Mouse (Mus musculus) MEL-GATA-1-ER (cell line): ENCODE data around the gene Cutal.
"Not testable (repeated sequence)": the region's sequence is repeated elsewhere in the genome, so short reads cannot be mapped to it uniquely, and the experiment has no call there.

Experiments used
- DNase-seq: peaks from one replicate; pipeline ENCODE4 v3.0.0-alpha.2; 2012; ENCODE audit warnings: low read depth; ENCODE audit errors: extremely low read depth

Cutal gene

DNA sequence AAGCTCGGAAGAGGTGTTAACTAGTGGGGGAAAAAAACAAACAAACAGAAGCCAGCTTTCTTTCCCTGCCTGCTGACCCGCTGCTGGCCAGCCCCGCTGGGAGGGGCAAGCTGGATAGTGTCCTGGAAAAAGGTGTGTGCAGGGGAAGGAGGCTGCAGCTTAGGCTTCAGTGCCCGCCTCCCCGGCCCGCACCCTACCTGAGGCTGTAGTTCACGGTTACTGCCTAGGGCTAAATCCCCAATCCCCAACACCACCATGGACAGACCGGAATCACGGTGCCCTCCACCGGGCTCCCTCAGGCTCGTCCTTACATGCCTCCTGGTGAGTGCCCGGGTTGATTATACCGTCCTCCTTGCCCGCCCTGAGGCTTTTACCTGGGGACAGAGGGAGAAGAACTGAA, at the start of gene Cutal:
Gene Cutal (plus strand): TSS at position 126 of the 400 bp plus-strand sequence.
- no peak for DNase-seq

DNA sequence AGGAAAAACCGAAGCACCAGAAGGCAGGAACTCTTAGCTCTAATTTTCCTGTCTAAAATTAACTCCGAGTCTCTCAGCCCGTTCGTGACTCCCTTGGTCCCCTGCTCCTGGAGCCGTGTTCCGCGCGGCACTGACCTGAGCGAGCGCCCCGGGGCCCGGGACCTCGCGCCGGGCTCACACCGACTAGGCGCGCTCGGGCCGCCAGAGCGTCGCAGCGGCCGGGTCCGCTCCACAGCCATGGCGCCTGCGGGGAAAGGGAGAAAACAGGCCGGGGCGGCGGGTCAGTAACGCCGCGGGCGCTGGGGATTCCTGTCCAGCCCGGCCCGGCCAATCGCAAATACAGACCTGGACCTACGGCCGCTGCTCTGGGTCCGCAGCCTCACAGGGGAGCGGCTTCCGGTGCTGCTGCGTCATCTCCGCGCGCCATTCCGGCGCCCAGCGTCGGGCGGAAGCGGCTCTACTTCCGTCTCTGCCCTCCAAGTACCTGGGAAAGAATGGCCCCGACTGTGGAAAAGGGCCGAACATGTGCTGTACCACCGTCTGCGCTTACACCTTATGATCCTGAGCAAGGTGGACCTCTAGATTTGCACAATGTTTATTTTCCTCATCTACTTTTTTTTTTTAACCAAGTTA, 48.3 kb upstream of the Cutal start, which contains the start of gene Fbxw2:
Gene Fbxw2 (minus strand): TSS at position 485 of the 633 bp plus-strand sequence.
- DNase-seq, result peak; percentile 88

DNA sequence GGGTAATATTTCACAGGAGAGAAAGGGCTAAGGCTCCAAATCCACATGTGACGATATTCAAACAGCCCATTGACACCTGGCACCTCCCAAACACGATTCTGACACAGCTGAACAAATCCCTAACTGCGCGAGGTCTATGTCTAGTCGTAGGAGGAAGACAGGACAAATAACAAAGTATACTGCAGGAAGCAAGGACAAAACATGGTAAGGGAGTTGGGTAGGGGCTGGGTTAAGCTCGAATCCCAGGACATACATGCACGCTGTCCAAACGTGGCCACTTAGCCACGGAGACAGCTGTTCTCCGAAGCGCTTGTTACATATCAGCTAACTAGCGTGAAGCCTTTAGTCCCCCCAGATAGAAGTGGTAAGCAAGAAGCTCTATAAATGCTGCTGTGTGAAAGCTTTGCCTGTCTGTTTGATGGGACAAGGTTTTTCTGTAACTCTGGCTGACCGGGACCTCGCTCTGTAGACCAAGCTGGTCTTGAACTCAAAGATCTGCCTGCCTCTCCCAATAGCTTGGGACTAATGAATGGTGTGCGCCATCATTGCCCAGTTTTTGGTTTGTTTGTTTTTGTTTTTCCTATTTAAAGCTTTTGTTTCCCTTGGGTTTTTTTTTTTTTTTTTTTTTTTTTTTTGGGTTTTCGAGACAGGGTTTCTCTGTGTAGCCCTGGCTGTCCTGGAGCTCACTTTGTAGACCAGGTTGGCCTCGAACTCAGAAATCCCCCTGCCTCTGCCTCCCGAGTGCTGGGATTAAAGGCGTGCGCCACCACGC, 47.5 kb upstream of the Cutal start:
- DNase-seq, result no peak

DNA sequence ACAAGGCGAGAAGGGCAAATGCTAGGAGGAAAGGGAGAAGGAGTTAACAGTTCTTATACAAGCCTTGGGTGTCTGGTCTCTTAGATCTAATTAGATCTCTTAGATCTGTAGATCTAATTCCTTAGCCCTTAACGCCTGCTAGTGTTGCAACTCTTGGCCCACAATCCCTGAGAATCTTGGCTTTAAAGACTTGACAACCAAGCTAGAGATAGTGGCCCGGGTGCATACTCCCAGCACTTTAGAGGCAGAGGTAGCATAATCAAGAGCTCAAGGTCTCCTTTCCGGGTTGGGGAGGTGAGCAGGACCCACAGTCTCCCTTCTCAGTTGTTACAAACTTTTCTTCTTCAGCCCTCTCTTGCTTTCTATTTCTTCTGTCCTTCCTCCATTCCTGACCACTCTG, 46.6 kb upstream of the Cutal start:
- no peak for DNase-seq

DNA sequence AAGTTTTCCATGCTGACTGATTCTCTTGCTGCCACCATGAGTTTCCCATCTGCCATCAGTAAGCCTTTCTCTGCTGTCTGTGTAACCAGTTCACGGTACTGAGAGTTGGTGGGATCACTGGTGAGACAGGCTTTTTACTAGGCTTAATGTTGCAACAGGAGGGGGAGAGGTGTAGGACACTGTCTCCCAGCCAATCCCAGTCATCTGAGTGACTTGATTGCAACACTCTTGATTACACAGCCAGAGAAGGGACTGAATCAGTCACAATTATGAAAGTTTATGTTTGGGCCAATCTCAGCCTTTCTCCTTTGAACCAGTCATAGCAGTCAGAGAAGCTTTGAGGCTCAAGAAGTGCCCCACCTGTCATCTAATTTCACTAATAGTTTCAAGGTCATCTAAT, 46.2 kb upstream of the Cutal start:
- no peak for DNase-seq

DNA sequence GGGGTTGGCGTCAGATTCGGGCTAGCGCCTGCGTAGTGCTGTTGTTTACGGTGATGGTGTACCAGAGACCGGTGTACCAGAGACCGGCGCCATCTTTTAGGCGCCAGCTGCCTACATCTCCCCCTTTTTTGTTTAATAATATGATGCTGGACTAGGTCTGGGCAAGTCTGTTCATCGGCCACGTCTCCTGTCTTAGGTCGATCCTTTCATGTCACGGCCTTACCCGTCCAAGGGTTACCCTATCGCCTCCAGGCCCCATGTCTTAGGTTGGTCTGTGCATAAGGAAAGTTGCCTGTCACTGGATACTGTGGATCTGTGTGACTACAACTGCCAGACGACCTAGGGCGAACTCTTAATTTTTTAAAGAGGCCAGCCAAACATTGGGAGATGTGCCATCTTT, 44.1 kb upstream of the Cutal start:
- DNase-seq, result not testable (repeated sequence)

DNA sequence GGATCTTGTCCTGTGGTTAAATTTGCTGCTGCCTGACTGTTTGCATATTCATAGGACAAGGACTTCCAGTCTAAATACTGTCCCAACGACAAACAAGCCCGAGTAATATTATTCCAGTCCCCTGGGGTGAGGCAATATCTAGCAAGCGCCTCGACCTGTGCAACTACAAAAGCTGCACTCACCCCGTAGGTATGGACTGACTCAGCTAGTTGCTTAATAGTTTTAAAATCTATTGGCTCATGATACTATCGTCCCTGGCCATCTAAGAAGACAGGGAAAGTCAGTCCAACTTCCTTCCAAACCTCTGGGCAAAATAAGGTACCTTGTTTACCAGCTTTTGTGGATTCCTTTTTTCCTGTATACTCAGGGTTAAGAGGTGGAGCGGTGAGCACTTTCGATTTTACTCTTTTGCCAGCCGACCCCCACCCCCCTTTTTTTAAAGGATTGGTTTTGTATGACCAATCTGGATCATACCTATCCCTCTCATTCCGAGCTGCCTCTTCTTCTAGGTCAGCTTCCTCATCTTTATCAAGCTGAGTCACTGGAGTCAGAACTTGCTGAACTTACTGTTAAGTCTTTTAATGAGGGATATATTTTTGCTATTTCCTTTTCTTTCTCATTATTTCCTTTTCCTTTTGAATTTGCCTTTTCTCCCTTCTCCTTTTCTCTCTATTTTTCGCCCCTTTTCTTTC, 41.3 kb upstream of the Cutal start, which contains the start of gene Gm34653:
Gene Gm34653 (plus strand): TSS at position 242 of the 692 bp plus-strand sequence.
- peak; percentile 53 for DNase-seq

DNA sequence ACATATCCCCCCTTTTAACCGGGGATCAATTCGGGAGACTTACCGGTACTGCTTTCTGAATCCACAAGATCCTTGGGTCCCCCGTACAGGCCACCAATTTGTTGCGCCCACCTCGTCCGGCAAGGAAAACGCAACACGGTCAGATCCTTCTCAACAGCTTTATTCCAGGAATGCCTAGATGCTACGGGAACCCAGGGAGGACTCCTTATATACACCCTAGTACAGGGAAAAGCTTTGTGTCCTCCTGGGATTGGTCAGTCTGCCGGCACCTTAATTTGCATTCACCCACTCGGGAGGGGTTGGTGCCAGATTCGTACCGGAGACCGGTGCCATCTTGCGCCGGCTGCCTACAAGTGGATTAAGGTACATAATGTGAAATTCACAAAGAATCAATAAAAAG, 40.6 kb upstream of the Cutal start:
- peak; percentile 66 for DNase-seq

DNA sequence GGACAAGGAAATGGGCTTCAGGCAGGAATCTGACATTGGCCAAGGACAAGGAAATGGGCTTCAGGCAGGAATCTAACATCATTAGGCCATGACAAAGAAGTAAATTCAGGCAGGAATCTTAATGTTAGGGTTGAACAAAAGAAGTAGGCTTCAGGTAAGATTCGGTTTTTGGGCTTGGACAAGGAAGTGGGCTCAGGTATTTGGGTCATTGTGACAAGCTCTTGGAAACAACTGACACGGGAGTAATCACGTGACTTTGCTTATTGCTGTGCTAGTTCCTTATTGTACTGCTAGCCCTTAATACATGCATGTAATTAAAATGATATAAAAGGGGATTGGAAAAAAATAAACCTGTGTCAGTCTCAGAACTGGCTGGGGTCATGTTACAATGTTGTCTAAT, 38.5 kb upstream of the Cutal start:
- DNase-seq, result no peak

DNA sequence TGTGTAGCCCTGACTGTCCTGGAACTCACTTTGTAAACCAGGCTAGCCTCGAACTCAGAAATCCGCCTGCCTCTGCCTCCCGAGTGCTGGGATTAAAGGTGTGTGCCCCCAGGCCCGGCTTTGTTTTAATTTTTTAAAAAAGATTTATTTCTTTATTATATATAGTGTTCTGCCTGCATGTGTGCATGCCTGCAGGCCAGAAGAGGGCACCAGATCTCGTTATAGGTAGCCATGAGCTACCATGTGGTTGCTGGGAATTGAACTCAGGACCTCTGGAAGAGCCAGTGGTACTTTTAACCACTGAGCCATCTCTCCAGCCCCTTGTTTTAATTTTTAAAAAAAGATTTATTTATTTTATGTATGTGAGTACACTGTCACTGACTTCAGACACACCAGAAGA, 34.1 kb upstream of the Cutal start:
- not testable (repeated sequence) for DNase-seq

DNA sequence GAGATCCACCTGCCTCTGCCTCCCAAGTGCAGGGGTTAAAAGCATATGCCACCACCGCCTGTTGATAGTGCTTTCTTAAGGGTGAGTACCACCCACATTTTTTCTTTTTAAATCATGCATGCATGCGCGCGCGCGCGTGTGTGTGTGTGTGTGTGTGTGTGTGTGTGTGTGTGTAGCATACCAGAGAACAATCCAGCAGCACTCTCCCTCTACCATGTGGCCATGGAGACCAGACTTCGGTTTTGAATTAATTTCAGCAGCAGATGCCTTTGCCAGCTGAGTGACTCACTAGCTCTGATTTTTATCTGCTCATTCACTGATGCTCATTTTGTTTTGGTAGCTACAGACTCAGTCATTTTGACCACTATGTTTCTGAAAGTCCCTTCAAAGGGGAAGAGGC, 32.5 kb upstream of the Cutal start:
- no peak for DNase-seq

DNA sequence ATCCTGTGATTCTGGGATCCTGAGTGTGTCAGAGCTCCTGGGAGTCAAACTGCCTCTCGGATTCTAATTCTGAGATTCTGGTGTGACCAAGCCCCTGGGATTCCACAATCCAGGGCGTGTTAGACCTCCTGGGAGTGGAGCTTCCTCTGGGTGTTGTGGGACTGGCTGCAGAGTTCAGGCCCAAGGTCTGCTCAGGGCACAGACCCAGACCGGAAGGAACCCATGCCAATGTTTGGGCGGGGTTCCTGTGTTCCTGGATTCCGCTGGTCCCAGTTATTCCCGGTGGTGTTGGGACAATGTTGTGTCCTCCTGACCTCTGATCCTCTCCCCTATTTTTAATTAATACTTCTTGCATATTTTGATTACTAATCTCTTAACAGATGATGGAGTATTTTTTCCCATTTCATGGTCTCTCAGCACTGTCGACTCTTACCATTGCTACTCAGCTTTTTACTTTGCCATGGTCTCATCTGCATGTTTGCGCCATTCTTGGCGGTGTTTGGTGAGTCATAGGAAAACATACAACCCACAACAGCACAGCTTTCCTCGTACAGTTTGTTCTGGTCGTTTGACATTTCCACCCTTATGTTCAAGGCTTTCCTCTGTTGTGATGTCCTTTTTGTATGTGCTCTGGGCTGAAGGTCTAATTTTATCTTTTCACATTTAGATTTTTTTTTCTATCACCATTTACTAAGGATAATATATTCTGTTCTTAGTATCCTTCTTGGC, 30.8 kb upstream of the Cutal start:
- no peak for DNase-seq

DNA sequence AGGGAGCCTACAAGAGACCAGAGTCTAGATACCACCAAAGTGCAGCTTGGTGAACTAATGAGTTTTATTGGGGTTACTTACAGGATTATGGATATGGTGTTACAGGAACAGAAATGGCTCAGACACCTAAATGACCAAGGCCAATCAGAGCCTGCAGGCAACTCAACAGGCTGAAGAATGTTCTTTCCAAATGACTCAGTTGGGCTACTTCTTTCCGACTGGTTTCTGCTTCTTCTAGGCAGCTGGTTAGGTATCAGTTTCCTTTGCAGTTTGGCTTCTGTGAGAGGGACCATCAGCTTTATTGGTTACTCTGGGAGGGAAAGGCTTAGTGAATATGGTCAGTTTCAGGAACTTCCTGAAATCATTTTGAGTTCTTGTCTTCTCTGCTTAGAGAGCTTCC, 26.5 kb upstream of the Cutal start:
- no peak for DNase-seq

DNA sequence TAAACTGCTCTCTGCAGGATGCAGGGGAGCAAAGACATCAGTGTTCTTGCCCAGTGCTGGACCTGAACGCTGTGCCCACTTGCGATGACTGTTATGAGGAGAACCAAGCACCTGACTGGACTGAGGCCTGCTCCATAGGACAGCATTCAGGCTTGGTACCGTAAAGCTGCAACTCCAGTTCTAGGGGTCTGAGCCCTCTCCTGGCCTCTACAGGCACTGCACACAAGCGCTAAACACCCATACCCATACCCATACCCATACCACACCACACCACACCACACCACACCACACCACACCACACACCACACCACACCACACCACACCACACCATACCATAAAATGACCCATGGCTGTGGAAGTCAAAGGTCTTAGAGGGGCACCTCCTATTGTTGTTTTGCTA, 18.9 kb upstream of the Cutal start:
- no peak for DNase-seq

DNA sequence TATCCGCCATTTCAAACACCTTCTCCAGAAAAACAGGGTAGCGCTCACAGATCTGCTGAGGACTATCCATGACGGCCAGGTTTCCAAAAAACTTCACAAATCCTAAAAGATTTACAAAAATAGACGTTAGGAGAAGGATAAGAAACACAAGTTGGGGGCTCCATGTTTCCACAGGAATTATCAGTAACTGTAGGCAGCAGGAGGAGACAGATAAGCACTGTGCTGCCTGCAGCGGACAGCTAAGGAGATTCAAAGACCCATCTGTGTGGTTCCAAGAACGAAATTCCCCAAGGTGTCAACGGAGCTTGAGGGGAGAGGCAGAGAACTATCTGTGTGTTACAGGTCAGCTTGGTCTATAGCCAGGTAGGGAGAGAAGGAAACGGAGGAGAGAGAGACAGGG, 16.5 kb upstream of the Cutal start:
- no peak for DNase-seq

DNA sequence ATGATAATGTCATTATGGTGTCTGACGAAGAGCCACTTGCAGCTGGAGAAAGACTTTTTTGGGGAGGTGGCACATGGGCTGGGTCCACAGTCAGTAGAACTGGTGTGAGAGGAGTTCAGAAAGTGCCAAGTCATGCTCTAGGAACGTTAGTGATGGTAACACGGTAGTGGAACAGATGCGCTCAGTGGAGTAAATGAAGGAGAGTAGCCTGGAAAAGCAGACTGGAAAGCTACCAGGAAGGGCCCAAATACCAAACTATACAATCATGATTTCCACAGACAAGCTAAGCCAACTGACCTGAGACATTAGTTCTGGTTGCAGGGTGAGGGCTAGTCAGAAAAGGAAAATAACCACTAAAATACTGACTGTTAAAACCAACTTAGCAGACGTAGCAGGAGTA, 4.5 kb upstream of the Cutal start:
- DNase-seq, result peak; percentile 86

DNA sequence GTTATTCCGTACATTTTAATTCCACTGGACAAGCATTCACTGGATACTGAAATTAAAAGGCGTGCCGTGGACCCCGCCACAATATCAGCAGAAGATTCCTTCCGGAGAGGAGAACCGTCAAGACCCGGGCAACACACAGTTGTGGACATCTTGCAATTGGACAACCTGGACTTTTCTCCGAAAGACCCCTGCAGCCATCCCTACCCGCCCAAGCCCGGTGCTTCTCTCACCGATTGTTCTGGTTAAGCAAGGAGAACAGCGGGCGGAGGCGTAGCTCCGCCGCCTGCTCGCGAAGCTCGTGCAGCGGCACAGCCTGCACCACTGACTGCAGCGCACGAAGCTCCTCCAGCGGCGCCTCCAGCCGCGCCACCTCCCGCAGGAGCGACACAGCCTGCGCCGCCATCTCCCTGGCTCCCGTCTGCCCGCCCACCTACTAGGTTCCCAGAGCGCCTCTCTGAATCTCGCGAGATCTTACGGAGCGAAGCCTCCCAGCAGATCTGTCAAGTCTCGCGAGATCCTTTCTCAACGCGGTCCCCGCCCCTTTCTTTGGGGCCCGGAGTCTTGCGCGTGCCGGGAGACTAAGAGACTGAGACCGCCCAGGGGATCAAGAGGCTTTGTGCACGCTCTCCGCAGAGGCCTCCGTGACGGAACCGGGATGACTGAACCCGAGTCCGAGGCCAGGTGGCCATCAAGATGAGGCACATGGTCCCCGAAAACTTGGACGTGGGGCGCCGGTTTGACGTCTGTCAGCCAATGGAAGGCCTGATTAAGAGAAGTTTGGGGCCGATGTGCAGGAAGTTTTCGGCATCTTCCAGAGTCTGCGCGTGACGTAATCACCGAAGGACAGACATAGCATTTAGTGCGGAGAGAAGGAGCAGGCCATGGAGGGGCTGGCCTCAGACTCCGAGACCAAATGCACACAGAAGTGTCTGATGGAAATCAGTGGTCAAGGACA, 3.4 kb upstream of the Cutal start:
- peak; percentile 98 for DNase-seq

DNA sequence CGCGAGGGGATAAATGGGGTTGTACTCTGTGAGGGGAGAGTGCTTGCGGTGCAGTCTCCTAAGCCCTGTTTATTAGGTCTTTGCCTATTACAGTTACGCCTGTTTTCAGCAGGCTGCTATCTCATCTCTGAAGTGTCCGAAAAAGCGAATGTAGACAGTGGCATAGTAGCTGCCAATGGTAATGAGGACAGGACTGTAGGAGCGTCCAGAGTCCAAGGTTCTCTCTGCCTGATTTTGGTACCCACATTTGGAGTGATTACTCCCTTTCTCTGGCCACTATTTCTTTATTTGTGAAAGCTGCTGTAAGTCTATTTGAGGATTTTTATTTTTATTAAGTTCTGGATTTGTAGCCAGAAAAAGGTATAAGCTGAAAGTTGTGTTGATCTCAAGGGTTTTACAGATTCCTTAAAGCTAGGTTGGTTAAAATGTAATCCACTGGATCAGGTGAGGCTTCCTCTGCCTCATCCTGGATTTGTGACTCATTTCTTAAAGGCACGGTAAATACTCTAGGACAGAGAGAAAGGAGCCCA, 685 bp downstream of the Cutal start, which contains the start of gene Psmd5:
Gene Psmd5 (minus strand): TSS at position 153 of the 530 bp plus-strand sequence.
- DNase-seq, result no peak

DNA sequence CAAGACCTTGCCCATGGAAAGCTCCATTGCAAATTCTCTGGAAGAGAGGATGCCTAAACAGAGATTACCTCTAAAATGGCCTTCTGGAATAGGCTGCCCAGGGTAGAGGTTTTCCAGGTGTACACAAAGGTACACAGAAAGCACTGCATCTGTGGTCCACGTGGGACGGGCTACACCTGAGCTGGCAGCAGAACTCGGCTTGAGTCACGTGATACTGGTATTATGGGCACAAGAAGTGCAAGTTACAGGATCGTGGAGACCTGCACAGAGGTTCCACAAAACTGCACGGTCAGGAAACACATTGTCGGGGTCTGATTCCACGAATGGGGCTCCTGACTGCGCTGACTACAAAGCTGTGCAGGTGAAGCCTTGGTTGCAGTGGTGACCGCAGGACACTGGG, 5.9 kb downstream of the Cutal start:
- DNase-seq, result no peak

DNA sequence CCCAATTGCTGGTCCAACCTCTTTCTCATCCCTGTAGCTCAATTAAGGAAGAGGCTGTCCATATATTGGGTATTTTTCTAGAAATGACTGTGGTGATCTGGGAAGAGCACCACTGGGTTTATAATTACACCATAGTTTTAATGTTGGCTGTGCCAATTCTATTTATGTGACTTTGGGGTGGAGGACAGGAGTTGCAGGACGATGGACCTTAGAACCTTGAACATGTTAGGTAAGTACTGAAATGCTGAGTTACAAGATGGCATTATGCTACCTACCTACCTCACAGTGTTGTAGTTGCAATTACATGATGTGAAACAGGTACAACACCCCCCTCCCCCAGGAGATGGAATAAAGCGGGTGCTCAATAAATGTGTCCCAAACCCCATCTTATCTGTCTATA, 8.6 kb downstream of the Cutal start:
- no peak for DNase-seq
